Mouse (Mus musculus) MEL (cell line): Measurements from ENCODE around the gene Parva. TPM values are rescaled to one million over a fixed set of nuclear protein-coding genes. Genes with fewer than 3 reads are reported as not detected.

Experiments
- DNase-seq: peaks from one replicate; pipeline ENCODE4 v3.0.0; 2011; ENCODE audit warnings: low read depth, low spot score
- H3K27ac ChIP-seq: 2 replicates; pipeline ENCODE4 v1.5.1; 2012; ENCODE audit warnings: low read depth, mild to moderate bottlenecking, control low read depth, low read length, moderate library complexity; ENCODE audit not compliant: control insufficient read depth
- H3K27me3 ChIP-seq, 2 experiments: fragments of 150-350 bp in 1 of 2; sonication (generic) in 1 of 2; 2 replicates each; pipeline ENCODE4 v1.6.1; 2012; ENCODE audit warnings: low read length in 2 of 2, mild to moderate bottlenecking in 2 of 2, improper control_type of control experiment in 1 of 2, moderate library complexity in 1 of 2; ENCODE audit not compliant: insufficient read depth in 2 of 2, control insufficient read depth in 1 of 2
- H3K36me3 ChIP-seq, 2 experiments: 2 replicates each; pipeline ENCODE4 v1.6.1; 2012 to 2014; ENCODE audit warnings: low read length in 2 of 2, improper control_type of control experiment in 1 of 2, inconsistent platforms in 1 of 2, mild to moderate bottlenecking in 1 of 2; ENCODE audit not compliant: insufficient read depth in 2 of 2, control insufficient read depth in 1 of 2
- H3K4me1 ChIP-seq, 2 experiments: fragments of 150-350 bp in 1 of 2; sonication (generic) in 1 of 2; 2 replicates each; pipeline ENCODE4 v1.6.1; 2012; ENCODE audit warnings: low read length in 2 of 2, improper control_type of control experiment in 1 of 2, mild to moderate bottlenecking in 1 of 2; ENCODE audit not compliant: insufficient read depth in 2 of 2, control insufficient read depth in 1 of 2
- H3K4me3 ChIP-seq, 2 experiments: fragments of 150-350 bp in 1 of 2; sonication (generic) in 1 of 2; 2 replicates each; pipeline ENCODE4 v1.5.1; 2012; ENCODE audit warnings: low read depth in 2 of 2, low read length in 2 of 2, mild to moderate bottlenecking in 2 of 2, moderate library complexity in 2 of 2, control low read depth in 1 of 2, improper control_type of control experiment in 1 of 2; ENCODE audit not compliant: control insufficient read depth in 1 of 2, insufficient read depth in 1 of 2
- H3K79me2 ChIP-seq: 2 replicates; pipeline ENCODE4 v1.6.1; 2012; ENCODE audit warnings: mild to moderate bottlenecking, low read length, moderate library complexity; ENCODE audit not compliant: control insufficient read depth, poor library complexity, insufficient read depth
- H3K9ac ChIP-seq: 2 replicates; pipeline ENCODE4 v1.6.1; 2012; ENCODE audit warnings: low read depth, mild to moderate bottlenecking, control low read depth, low read length, moderate library complexity; ENCODE audit not compliant: control insufficient read depth, poor library complexity, severe bottlenecking
- H3K9me3 ChIP-seq: fragments of 150-350 bp; sonication (generic); replicated peaks from 2 replicates; pipeline ENCODE4 v1.6.1; 2012; ENCODE audit warnings: mild to moderate bottlenecking, low read length, improper control_type of control experiment, moderate library complexity; ENCODE audit not compliant: insufficient read depth
- BHLHE40 ChIP-seq: IDR thresholded peaks from 2 replicates; pipeline ENCODE4 v1.6.1; 2012; ENCODE audit warnings: low read depth, mild to moderate bottlenecking, inconsistent platforms, low read length, improper control_type of control experiment, borderline replicate concordance
- CHD2 ChIP-seq: IDR thresholded peaks from 2 replicates; pipeline ENCODE4 v1.6.1; 2011; ENCODE audit warnings: low read length, improper control_type of control experiment
- CTCF ChIP-seq, 3 experiments: IDR thresholded peaks in 2 of 3; conservative IDR thresholded peaks in 1 of 3; 2 replicates each; pipeline ENCODE4 v1.5.1; 2011 to 2012; ENCODE audit warnings: low read length in 3 of 3, low read depth in 2 of 3, mild to moderate bottlenecking in 2 of 3, improper control_type of control experiment in 1 of 3, inconsistent platforms in 1 of 3, mixed read lengths in 1 of 3, moderate library complexity in 1 of 3; ENCODE audit not compliant: control insufficient read depth in 1 of 3, insufficient read depth in 1 of 3, poor library complexity in 1 of 3, severe bottlenecking in 1 of 3
- ELF1 ChIP-seq: IDR thresholded peaks from 2 replicates; pipeline ENCODE4 v1.6.1; 2014; ENCODE audit warnings: low read depth, mild to moderate bottlenecking, inconsistent platforms, low read length, improper control_type of control experiment, moderate library complexity
- EP300 ChIP-seq, 2 experiments: IDR thresholded peaks; 2 replicates each; pipeline ENCODE4 v1.6.1; 2011; ENCODE audit warnings: improper control_type of control experiment in 2 of 2, low read length in 2 of 2, low read depth in 1 of 2, mild to moderate bottlenecking in 1 of 2
- ETS1 ChIP-seq: IDR thresholded peaks from 2 replicates; pipeline ENCODE4 v1.6.1; 2012; ENCODE audit warnings: low read depth, mild to moderate bottlenecking, inconsistent platforms, low read length, improper control_type of control experiment, moderate library complexity
- GABPA ChIP-seq: IDR thresholded peaks from 2 replicates; pipeline ENCODE4 v1.6.1; 2012; ENCODE audit warnings: low read depth, mild to moderate bottlenecking, inconsistent platforms, low read length, improper control_type of control experiment, moderate library complexity
- GATA1 ChIP-seq: IDR thresholded peaks from 2 replicates; pipeline ENCODE4 v1.6.1; 2011; ENCODE audit warnings: low read depth, low read length, improper control_type of control experiment
- KAT2A ChIP-seq: conservative IDR thresholded peaks from 2 replicates; pipeline ENCODE4 v1.6.1; 2012; ENCODE audit warnings: low read depth, low read length, improper control_type of control experiment, inconsistent platforms
- MAFK ChIP-seq: IDR thresholded peaks from 2 replicates; pipeline ENCODE4 v1.6.1; 2011; ENCODE audit warnings: low read depth, mild to moderate bottlenecking, low read length, improper control_type of control experiment, borderline replicate concordance
- MAX ChIP-seq: IDR thresholded peaks from 2 replicates; pipeline ENCODE4 v1.6.1; 2011; ENCODE audit warnings: low read length, improper control_type of control experiment
- MAZ ChIP-seq: IDR thresholded peaks from 2 replicates; pipeline ENCODE4 v1.6.1; 2012; ENCODE audit warnings: low read depth, mild to moderate bottlenecking, inconsistent platforms, low read length, improper control_type of control experiment
- MYB ChIP-seq: IDR thresholded peaks from 2 replicates; pipeline ENCODE4 v1.6.1; 2011; ENCODE audit warnings: mild to moderate bottlenecking, low read depth, low read length, improper control_type of control experiment
- MYC ChIP-seq: IDR thresholded peaks from 2 replicates; pipeline ENCODE4 v1.6.1; 2011; ENCODE audit warnings: low read depth, mild to moderate bottlenecking, low read length, improper control_type of control experiment, moderate library complexity
- NRF1 ChIP-seq: IDR thresholded peaks from 2 replicates; pipeline ENCODE4 v1.6.1; 2014; ENCODE audit warnings: low read depth, mild to moderate bottlenecking, inconsistent platforms, low read length, improper control_type of control experiment, moderate library complexity; ENCODE audit not compliant: poor library complexity, insufficient read depth, severe bottlenecking
- POLR2AphosphoS5 ChIP-seq: IDR thresholded peaks from 2 replicates; pipeline ENCODE4 v1.6.1; 2012; ENCODE audit warnings: low read depth, borderline replicate concordance, mild to moderate bottlenecking, inconsistent platforms, low read length, moderate library complexity, mixed read lengths
- RAD21 ChIP-seq: IDR thresholded peaks from 2 replicates; pipeline ENCODE4 v1.6.1; 2011; ENCODE audit warnings: mild to moderate bottlenecking, low read depth, low read length, improper control_type of control experiment
- SMC3 ChIP-seq: IDR thresholded peaks from 2 replicates; pipeline ENCODE4 v1.6.1; 2011; ENCODE audit warnings: low read depth, low read length, improper control_type of control experiment
- TAL1 ChIP-seq: IDR thresholded peaks from 2 replicates; pipeline ENCODE4 v1.6.1; 2012; ENCODE audit warnings: mild to moderate bottlenecking, inconsistent platforms, low read length, moderate library complexity, mixed read lengths
- TBP ChIP-seq: IDR thresholded peaks from 2 replicates; pipeline ENCODE4 v1.8.0; 2011; ENCODE audit warnings: low read depth, low read length, improper control_type of control experiment
- TCF12 ChIP-seq: IDR thresholded peaks from 2 replicates; pipeline ENCODE4 v1.6.1; 2014; ENCODE audit warnings: low read depth, mild to moderate bottlenecking, inconsistent platforms, low read length, improper control_type of control experiment, moderate library complexity
- UBTF ChIP-seq: IDR thresholded peaks from 2 replicates; pipeline ENCODE4 v1.6.1; 2012; ENCODE audit warnings: low read depth, mild to moderate bottlenecking, inconsistent platforms, low read length, improper control_type of control experiment, moderate library complexity, borderline replicate concordance; ENCODE audit not compliant: insufficient read depth
- USF2 ChIP-seq, 2 experiments: IDR thresholded peaks; 2 replicates each; pipeline ENCODE4 v1.6.1; 2011 to 2012; ENCODE audit warnings: improper control_type of control experiment in 2 of 2, low read length in 2 of 2, borderline replicate concordance in 1 of 2, inconsistent platforms in 1 of 2, low read depth in 1 of 2, mild to moderate bottlenecking in 1 of 2; ENCODE audit not compliant: insufficient read depth in 1 of 2
- ZMIZ1 ChIP-seq: IDR thresholded peaks from 2 replicates; pipeline ENCODE4 v1.6.1; 2012; ENCODE audit warnings: low read depth, mild to moderate bottlenecking, inconsistent platforms, low read length, improper control_type of control experiment, moderate library complexity
- ZNF384 ChIP-seq: IDR thresholded peaks from 2 replicates; pipeline ENCODE4 v1.6.1; 2012; ENCODE audit warnings: low read depth, mild to moderate bottlenecking, inconsistent platforms, low read length, improper control_type of control experiment
- polyA plus RNA-seq, 2 experiments: library from polyadenylated mRNA; stranded (reverse) in 1 of 2; unstranded in 1 of 2; fragments of >175 nt in 1 of 2; fragments of >200 nt in 1 of 2; gene quantifications; 2 replicates each; pipeline versions ENCODE4 v1.2.1 to v1.2.4; 2012; ENCODE audit warnings: low replicate concordance in 2 of 2, low read depth in 1 of 2; ENCODE audit not compliant: insufficient read length in 2 of 2, insufficient read depth in 1 of 2, missing spikeins in 1 of 2
- total RNA-seq: library from RNA; depleted of rRNA; stranded (reverse); fragments of 300-350 nt; gene quantifications from 2 replicates; pipeline ENCODE4 v1.2.3, GENCODE M21; 2012

The Parva gene
- total and polyA plus RNA-seq, 3 experiments, result not detected

DNA sequence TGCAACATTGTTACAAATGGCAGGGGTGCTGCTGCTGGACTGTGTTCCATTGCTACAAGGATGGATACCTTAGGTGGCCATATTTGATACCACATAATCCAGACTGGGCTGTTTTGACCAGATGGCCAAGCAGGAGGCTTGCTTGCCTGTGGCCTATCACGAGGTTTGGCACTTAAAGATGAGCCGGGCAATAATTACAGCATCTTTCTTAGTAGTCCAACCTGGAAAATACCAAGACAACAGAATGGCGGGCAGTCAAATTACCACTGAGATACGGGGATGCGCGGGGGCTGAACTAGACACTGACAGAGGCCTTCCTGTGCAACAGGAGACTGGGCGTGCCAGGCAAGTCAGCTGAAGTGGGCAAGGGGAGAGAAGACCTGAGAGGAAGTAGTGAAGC lies 55.3 kb downstream of the Parva start:
- H3K9me3 ChIP-seq, result no peaks in the 10 kb centered on the region
- no peaks in the 10 kb centered on the region for H3K79me2 ChIP-seq
- TF ChIP-seq BHLHE40 (no peak), ZNF384 (no peak), UBTF (no peak), ELF1 (no peak), GABPA (no peak), TAL1 (no peak), RAD21 (no peak), CHD2 (no peak), MAX (no peak), KAT2A (no peak), MYB (no peak), GATA1 (no peak)
- TF ChIP-seq, all 39 proteins: peak for 0

DNA sequence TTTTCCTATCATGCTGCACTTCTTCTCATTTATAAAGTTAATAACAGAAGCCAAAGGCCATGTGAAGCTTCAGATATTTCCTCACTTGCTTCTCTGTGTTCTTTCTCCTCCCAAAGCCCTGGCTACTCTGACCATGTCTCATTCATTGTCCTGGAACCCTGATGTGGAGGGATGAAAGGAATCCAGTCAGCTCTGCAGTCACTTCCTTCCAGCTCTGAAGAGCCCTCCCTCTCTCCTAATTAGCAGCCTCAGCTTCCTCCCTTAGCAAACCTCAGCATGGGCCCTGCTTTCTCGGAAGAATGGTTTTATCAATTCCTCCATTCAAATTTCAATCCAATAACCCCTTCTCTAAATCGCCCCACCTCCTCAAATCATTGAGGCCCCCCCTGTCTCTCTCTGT lies 56.1 kb downstream of the Parva start:
- H3K9me3 ChIP-seq, result no peaks in the 10 kb centered on the region
- no peak overlapping the region for H3K4me3 ChIP-seq
- no peaks in the 10 kb centered on the region for H3K27me3 ChIP-seq
- no peak for DNase-seq
- no peaks in the 10 kb centered on the region for H3K79me2 ChIP-seq
- no peak for TF ChIP-seq UBTF
- no peak for TF ChIP-seq TBP
- no peak for TF ChIP-seq MAZ
- TF ChIP-seq EP300 (IDR thresholded peaks at IDR 0.05; ENCODE audit: low read depth in 1 of 2, low read length in 2 of 2), result no peak
- no peak for TF ChIP-seq ETS1
- no peak for TF ChIP-seq ZNF384
- no peak for TF ChIP-seq MAFK
- TF ChIP-seq RAD21, result no peak
- no peak for TF ChIP-seq BHLHE40
- no peak for TF ChIP-seq SMC3
- no peak for TF ChIP-seq CTCF (IDR thresholded peaks at IDR 0.05 in 2 of 3, conservative IDR thresholded peaks at IDR 0.05 in 1 of 3; ENCODE audit: control insufficient read depth in 1 of 3, insufficient read depth in 1 of 3, low read depth in 2 of 3, low read length in 3 of 3, poor library complexity in 1 of 3, severe bottlenecking in 1 of 3)
- TF ChIP-seq MYC, result no peak
- no peak for TF ChIP-seq TCF12
- no peak for TF ChIP-seq NRF1
- TF ChIP-seq USF2 (IDR thresholded peaks at IDR 0.05; ENCODE audit: borderline replicate concordance in 1 of 2, insufficient read depth in 1 of 2, low read depth in 1 of 2, low read length in 2 of 2), result no peak
- TF ChIP-seq POLR2AphosphoS5, result no peak
- TF ChIP-seq ELF1, result no peak
- TF ChIP-seq ZMIZ1, result no peak
- H3K36me3 ChIP-seq, result no peaks in the 10 kb centered on the region
- no peak overlapping the region for H3K27ac ChIP-seq
- no peaks in the 10 kb centered on the region for H3K4me1 ChIP-seq
- H3K9ac ChIP-seq, result no peak overlapping the region

More for the DNA sequence above, 55.3 kb downstream of the Parva start:
- Histone ChIP-seq H3K9ac (no peak overlapping the region), H3K4me3 (no peak overlapping the region), H3K27me3 (no peaks in the 10 kb centered on the region), H3K4me1 (no peaks in the 10 kb centered on the region), H3K36me3 (no peaks in the 10 kb centered on the region), H3K27ac (no peak overlapping the region)
- DNase-seq, result no peak
